Mouse (Mus musculus): Measurements from ENCODE around the gene Trp63.
A peak's percentile ranks its signal among the peaks of the same experiment; 100 is the strongest.

The Trp63 gene

GRCm38 (mm10) chr16:25779964-25780363 is 96.4 kb downstream of the Trp63 start:
- DNase-seq = no peak

- no peak for DNase-seq
These were observed 100.7 kb downstream of the Trp63 start for GRCm38 (mm10) chr16:25784246-25784645.

- DNase-seq = no peak
These were observed 102.9 kb downstream of the Trp63 start for GRCm38 (mm10) chr16:25786457-25786856.

- no peak for DNase-seq
These were observed 109.2 kb downstream of the Trp63 start for GRCm38 (mm10) chr16:25792640-25793266.

GRCm38 (mm10) chr16:25797732-25798294 is 114.2 kb downstream of the Trp63 start:
- no peak for DNase-seq

- no peak for DNase-seq
These were observed 116.1 kb downstream of the Trp63 start for GRCm38 (mm10) chr16:25799618-25800017.

GRCm38 (mm10) chr16:25804955-25805354 is 121.4 kb downstream of the Trp63 start:
- DNase-seq = peak; percentile 68 to 78

GRCm38 (mm10) chr16:25807116-25807515 is 123.6 kb downstream of the Trp63 start:
- DNase-seq = no peak

- no peak for DNase-seq
These were observed 134.4 kb downstream of the Trp63 start for GRCm38 (mm10) chr16:25817753-25818624.

GRCm38 (mm10) chr16:25826016-25826415 is 142.5 kb downstream of the Trp63 start:
- DNase-seq = no peak

- DNase-seq = no peak
These were observed 149.0 kb downstream of the Trp63 start for GRCm38 (mm10) chr16:25832576-25832975.

GRCm38 (mm10) chr16:25835301-25835700 is 151.7 kb downstream of the Trp63 start:
- no peak for DNase-seq

- no peak for DNase-seq
These were observed 152.2 kb downstream of the Trp63 start for GRCm38 (mm10) chr16:25835723-25836122.

- DNase-seq = no peak
These were observed 159.4 kb downstream of the Trp63 start for GRCm38 (mm10) chr16:25842996-25843395.

- no peak for DNase-seq
These were observed 160.1 kb downstream of the Trp63 start for GRCm38 (mm10) chr16:25843625-25844024.

- no peak for DNase-seq
These were observed 163.0 kb downstream of the Trp63 start for GRCm38 (mm10) chr16:25846611-25847010.

GRCm38 (mm10) chr16:25848474-25848873 is 164.9 kb downstream of the Trp63 start:
- DNase-seq = no peak

GRCm38 (mm10) chr16:25849593-25850464 is 166.3 kb downstream of the Trp63 start:
- DNase-seq = no peak

GRCm38 (mm10) chr16:25860731-25861505 is 177.4 kb downstream of the Trp63 start:
- DNase-seq = peak in 1 of 2 experiments; percentile 19

- no peak for DNase-seq
These were observed 181.7 kb downstream of the Trp63 start for GRCm38 (mm10) chr16:25865096-25865869.

GRCm38 (mm10) chr16:25871503-25871902 is 187.9 kb downstream of the Trp63 start:
- DNase-seq = no peak

Measured in kidney, postnatal 36 days (tissue).